Mouse (Mus musculus): ENCODE data around the gene Abcc2.

DNA sequence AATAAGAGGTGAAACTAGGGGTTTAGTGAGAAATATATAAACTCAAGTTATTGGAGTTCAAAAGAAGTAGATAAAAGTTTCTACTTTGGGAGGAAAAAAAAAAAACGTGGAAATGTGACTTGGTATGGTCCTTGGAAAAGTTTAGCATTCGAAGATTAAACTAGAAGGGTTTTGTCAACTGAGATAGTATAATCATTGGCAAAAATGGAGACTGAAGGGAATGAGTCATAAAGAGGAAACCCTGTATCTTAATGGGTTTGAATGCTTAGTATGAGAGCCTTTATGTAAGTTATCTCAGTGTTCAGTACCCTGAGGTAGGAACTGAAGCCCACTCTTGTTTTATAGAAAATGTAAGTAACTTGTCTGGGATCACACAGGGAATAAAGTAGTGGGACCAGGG is 27.1 kb upstream of the Abcc2 start:
- TF ChIP-seq CTCF (IDR thresholded peaks at IDR 0.05; ENCODE audit: control insufficient read depth, insufficient read depth, low read length) (no peak), POLR2A (IDR thresholded peaks at IDR 0.05; ENCODE audit: borderline replicate concordance, control insufficient read depth, low read depth, low read length) (no peak)

All from bone marrow, adult 2 months (tissue).